Mouse (Mus musculus): ENCODE results near the gene Rcl1. TPM values are rescaled to one million over a fixed set of nuclear protein-coding genes. Genes with fewer than 3 reads are reported as not detected.

Gene Rcl1
- polyA plus RNA-seq (2014; fragmentation: Illumina TruSeq; extraction: RNeasy Lipid Tissue Mini Kit (QIAGEN cat#74804); ENCODE audit: low read depth, low replicate concordance), result 3.4 TPM

DNA sequence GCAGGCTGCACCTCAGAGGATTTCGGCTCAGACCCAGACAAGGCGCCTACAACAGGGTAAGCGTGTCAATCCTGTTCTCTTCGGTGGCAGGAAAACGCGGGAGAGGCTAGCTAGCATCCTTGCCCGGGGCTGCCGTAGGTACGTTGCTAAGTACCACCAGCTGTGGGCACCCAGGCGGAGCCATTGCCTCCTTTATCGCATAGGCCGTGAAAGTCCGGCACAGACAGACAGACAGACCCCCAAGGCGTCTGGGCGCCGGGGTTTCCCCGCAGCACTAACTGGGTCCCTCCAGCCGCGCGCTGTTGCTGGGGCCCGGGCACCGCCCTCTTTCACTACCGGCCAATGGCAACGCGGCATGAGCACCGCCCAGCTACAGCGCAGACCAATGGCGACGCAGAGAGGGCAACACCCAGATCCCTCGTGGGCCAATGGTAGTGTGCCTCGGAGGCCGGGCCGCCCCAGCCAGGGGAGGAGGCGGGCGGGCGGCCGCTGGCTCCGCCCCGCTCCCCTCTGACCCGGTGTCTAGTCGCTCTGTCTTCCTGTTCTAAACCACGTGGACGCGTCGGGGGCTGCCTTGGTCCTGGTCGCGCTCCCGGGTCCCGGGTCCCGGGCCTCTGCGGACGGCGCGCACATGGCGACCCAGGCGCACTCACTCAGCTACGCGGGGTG is at the start of gene Rcl1:
Rcl1 (plus strand) TSS at position 502 of the 669 bp plus-strand sequence.

Other genes with a start within 250 kb of the Rcl1 start
- 69.9 TPM for gene Plpp6, start 137.4 kb upstream of the Rcl1 start, polyA plus RNA-seq (2014; fragmentation: Illumina TruSeq; extraction: RNeasy Lipid Tissue Mini Kit (QIAGEN cat#74804); ENCODE audit: low read depth, low replicate concordance)
- 17.2 TPM for gene 4430402I18Rik, start 133.6 kb upstream of the Rcl1 start, polyA plus RNA-seq (2014; fragmentation: Illumina TruSeq; extraction: RNeasy Lipid Tissue Mini Kit (QIAGEN cat#74804); ENCODE audit: low read depth, low replicate concordance)
- gene Cdc37l1, start 111.0 kb upstream of the Rcl1 start, polyA plus RNA-seq (2014; fragmentation: Illumina TruSeq; extraction: RNeasy Lipid Tissue Mini Kit (QIAGEN cat#74804); ENCODE audit: low read depth, low replicate concordance), result 93.5 TPM
- 389 TPM for gene Ak3, start 53.4 kb upstream of the Rcl1 start, polyA plus RNA-seq (2014; fragmentation: Illumina TruSeq; extraction: RNeasy Lipid Tissue Mini Kit (QIAGEN cat#74804); ENCODE audit: low read depth, low replicate concordance)
- gene Jak2, start 150.5 kb downstream of the Rcl1 start, polyA plus RNA-seq (2014; fragmentation: Illumina TruSeq; extraction: RNeasy Lipid Tissue Mini Kit (QIAGEN cat#74804); ENCODE audit: low read depth, low replicate concordance), result 73.1 TPM
- 4.8 TPM for gene Insl6, start 224.0 kb downstream of the Rcl1 start, polyA plus RNA-seq (2014; fragmentation: Illumina TruSeq; extraction: RNeasy Lipid Tissue Mini Kit (QIAGEN cat#74804); ENCODE audit: low read depth, low replicate concordance)
- gene Rln1, start 233.3 kb downstream of the Rcl1 start, polyA plus RNA-seq (2014; fragmentation: Illumina TruSeq; extraction: RNeasy Lipid Tissue Mini Kit (QIAGEN cat#74804); ENCODE audit: low read depth, low replicate concordance), result not detected

All from kidney, adult 10 weeks (tissue).